Mouse (Mus musculus) forebrain, embryonic 13.5 days (tissue): ENCODE results near the gene Ywhab. TPM values are rescaled to one million over a fixed set of nuclear protein-coding genes. Genes with fewer than 3 reads are reported as not detected.

Source experiments
- ATAC-seq: fragments of 200-750 bp; cut with Nextera tagmentation; 2 replicates; pipeline ENCODE4 v1.8.0; 2017
- H3K27ac ChIP-seq: fragments of 300-500 bp; sonication (generic); 2 replicates; pipeline ENCODE4 v1.5.1; 2015; ENCODE audit warnings: inconsistent platforms, mild to moderate bottlenecking, moderate library complexity
- H3K27me3 ChIP-seq: fragments of 300-500 bp; sonication (generic); 2 replicates; pipeline ENCODE4 v1.6.1; 2015; ENCODE audit warnings: mild to moderate bottlenecking, inconsistent platforms
- H3K36me3 ChIP-seq: fragments of 300-500 bp; sonication (generic); 2 replicates; pipeline ENCODE4 v1.6.1; 2015; ENCODE audit warnings: mild to moderate bottlenecking, inconsistent platforms; ENCODE audit not compliant: poor library complexity, severe bottlenecking
- H3K4me1 ChIP-seq: fragments of 300-500 bp; sonication (generic); 2 replicates; pipeline ENCODE4 v1.6.1; 2015; ENCODE audit warnings: inconsistent platforms
- H3K4me2 ChIP-seq: fragments of 300-500 bp; sonication (generic); 2 replicates; pipeline ENCODE4 v1.6.1; 2015; ENCODE audit warnings: inconsistent platforms, mild to moderate bottlenecking, moderate library complexity
- H3K4me3 ChIP-seq: fragments of 300-500 bp; sonication (generic); 2 replicates; pipeline ENCODE4 v1.5.1; 2015; ENCODE audit warnings: mild to moderate bottlenecking, inconsistent platforms
- H3K9ac ChIP-seq: fragments of 300-500 bp; sonication (generic); 2 replicates; pipeline ENCODE4 v1.6.1; 2015; ENCODE audit warnings: mild to moderate bottlenecking, inconsistent platforms
- H3K9me3 ChIP-seq: fragments of 300-500 bp; sonication (generic); replicated peaks from 2 replicates; pipeline ENCODE4 v1.6.1; 2016; ENCODE audit warnings: inconsistent platforms
- WGBS: fragments of 180-500 bp; shearing (Covaris S2); methylation state at CpG from one replicate; pipeline ENCODE4 v1.1.7; 2015; 5-methylcytosine and 5-hydroxymethylcytosine counted together
- polyA plus RNA-seq: library from polyadenylated mRNA; unstranded; fragments of >200 nt; fragmentation: Nextera tagmentation; extraction: Ambion mirVana; gene quantifications from 2 replicates; pipeline ENCODE4 v1.2.1, GENCODE M21; 2015

The Ywhab gene
- polyA plus RNA-seq, 1 experiment from 2014 or later: 361 TPM

DNA sequence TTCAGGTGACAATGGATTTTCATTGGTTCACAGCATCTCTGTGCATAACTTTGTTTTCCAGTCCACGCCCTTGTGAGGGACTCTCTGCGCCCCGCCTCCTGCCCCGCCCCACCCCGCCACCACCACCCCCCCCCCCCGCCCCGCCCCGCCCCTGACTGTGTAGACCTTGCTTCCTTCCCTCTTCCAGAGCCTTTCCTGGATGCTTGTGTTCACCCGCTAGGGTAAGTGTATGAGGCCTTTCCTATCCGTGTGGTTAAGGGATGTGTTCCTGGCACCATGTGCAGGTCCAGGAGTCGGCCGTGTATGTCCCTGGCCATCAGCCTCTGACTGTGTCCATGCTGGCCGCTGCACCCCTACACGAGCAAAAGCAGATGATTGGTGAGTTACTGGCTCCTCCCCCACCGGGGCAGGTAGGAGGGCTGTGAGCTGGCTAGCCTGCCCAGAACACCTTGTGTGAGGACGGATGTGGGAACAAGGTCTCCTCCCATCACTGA, 52.5 kb downstream of the Ywhab start:
- peak overlapping the region; percentile 56 for H3K4me2 ChIP-seq
- H3K27ac ChIP-seq: no peak overlapping the region
- WGBS: under 1% methylated on average over 11 of the region's 16 CpGs
- H3K9me3 ChIP-seq: no peaks in the 10 kb centered on the region
- ATAC-seq: peak; percentile 51; the same call in 1 of the 2 replicates
- H3K9ac ChIP-seq: peak overlapping the region; percentile 48; the same call in 1 of the 2 replicates
- H3K4me3 ChIP-seq: peak overlapping the region; percentile 25
- no peaks in the 10 kb centered on the region for H3K27me3 ChIP-seq
- H3K36me3 ChIP-seq: peaks cover 17% of the 10 kb centered on the region
- 0 out of 2 replicates have a peak, but pooled peaks cover 2% of the 10 kb centered on the region for H3K4me1 ChIP-seq

DNA sequence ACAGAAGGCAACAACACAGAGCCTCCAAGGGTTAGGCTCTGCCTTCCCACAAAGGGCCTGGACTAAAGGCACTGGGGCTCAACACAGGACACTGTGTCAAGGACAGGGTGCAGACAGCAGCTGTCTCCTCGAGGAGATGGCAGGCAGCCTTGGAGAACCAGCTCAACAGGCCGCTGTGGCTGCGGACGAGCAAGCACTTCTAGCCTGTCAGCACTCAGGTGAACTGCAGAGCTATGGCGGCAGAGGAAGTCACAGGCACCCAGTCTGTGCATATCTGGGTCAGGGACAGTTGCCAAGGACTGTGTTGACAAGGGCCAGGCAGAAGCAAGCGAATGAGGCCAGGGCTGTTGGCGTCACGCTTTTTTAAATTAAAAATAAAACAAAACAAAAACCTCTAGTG, 59.0 kb downstream of the Ywhab start:
- H3K27me3 ChIP-seq: no peaks in the 10 kb centered on the region
- ATAC-seq: no peak
- no peak overlapping the region for H3K27ac ChIP-seq
- H3K4me2 ChIP-seq: no peak overlapping the region
- no peak overlapping the region for H3K4me3 ChIP-seq
- 94% methylated on average over 8 of the region's 8 CpGs for WGBS
- no peak overlapping the region for H3K9ac ChIP-seq
- H3K9me3 ChIP-seq: no peaks in the 10 kb centered on the region
- peaks cover 76% of the 10 kb centered on the region for H3K36me3 ChIP-seq
- no peaks in the 10 kb centered on the region for H3K4me1 ChIP-seq

DNA sequence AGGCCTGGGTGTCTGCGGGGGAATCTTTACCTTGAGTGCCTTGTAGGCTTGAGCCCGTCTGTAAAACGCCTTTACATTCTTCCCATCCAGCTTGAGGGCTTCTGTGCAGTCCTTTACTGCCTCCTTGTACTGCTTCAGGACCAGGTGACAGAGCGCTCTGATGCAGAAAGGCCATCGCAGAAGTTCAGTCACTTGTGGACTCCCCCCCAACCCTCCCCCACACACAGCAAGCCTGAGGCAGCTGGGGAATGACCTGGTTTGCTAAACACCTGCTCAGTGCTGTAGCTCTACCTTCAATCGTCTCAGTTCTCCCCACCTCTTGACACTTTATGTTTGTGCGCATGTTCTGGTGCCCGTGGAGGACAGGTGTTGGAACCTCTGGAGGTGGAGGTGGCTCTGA, 59.9 kb downstream of the Ywhab start:
- no peak overlapping the region for H3K4me2 ChIP-seq
- H3K4me1 ChIP-seq: no peaks in the 10 kb centered on the region
- 97% methylated on average over 8 of the region's 8 CpGs for WGBS
- no peak overlapping the region for H3K4me3 ChIP-seq
- peaks cover 85% of the 10 kb centered on the region for H3K36me3 ChIP-seq
- no peaks in the 10 kb centered on the region for H3K9me3 ChIP-seq
- ATAC-seq: no peak
- H3K9ac ChIP-seq: no peak overlapping the region
- no peak overlapping the region for H3K27ac ChIP-seq
- H3K27me3 ChIP-seq: no peaks in the 10 kb centered on the region

DNA sequence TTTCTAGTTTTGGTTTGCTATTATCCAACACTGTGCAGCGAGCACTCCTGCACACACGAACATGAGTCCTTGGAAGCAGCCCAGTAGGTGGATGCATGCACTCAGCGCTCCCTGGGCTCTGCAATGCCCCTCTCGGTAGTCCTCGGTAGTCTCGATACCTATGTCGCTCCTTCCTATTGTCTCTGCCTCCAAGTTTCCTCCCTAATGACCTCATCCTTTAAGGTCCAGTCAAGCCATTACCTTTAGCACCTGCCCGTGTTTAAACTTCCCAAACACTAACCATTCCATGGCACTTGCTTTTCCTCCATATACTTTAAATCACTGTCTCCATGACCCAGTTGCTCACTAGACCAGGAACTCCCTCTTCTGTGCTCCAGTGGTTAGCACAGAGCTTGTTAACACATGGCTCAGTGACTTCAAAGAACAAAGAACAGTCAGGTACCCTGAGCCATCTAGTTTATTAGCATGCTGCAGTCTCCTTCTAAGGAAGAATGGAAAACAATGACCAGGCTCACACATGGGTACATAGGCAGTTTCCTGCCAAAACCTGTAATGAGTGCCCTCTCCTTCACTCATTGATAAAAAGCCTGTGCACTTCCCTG, 65.0 kb downstream of the Ywhab start:
- H3K4me1 ChIP-seq: no peaks in the 10 kb centered on the region
- H3K27me3 ChIP-seq: no peaks in the 10 kb centered on the region
- no peak overlapping the region for H3K4me2 ChIP-seq
- 87% methylated on average over 8 of the region's 8 CpGs for WGBS
- peaks cover 92% of the 10 kb centered on the region for H3K36me3 ChIP-seq
- H3K9me3 ChIP-seq: no peaks in the 10 kb centered on the region
- H3K4me3 ChIP-seq: no peak overlapping the region
- ATAC-seq: no peak
- H3K9ac ChIP-seq: no peak overlapping the region
- no peak overlapping the region for H3K27ac ChIP-seq

Other genes starting within 250 kb of the Ywhab start
- 6.6 and 7.3 TPM in 2 replicates for gene Ada, start 244.7 kb upstream of the Ywhab start, polyA plus RNA-seq
- gene Ccn5, start 174.1 kb upstream of the Ywhab start, polyA plus RNA-seq: 0.25 and 0.26 TPM in 2 replicates
- gene Kcnk15, start 141.3 kb upstream of the Ywhab start, polyA plus RNA-seq: not detected in 2 replicates
- gene Rims4, start 76.3 kb upstream of the Ywhab start, polyA plus RNA-seq: 2.5 and 3.0 TPM in 2 replicates
- gene Pabpc1l, start 30.5 kb downstream of the Ywhab start, polyA plus RNA-seq: 1.3 and 1.4 TPM in 2 replicates
- gene Stk4, start 75.4 kb downstream of the Ywhab start, polyA plus RNA-seq: 25.6 and 30.8 TPM in 2 replicates
- 47.8 and 54.1 TPM in 2 replicates for gene Tomm34, start 76.2 kb downstream of the Ywhab start, polyA plus RNA-seq
- gene Kcns1, start 176.2 kb downstream of the Ywhab start, polyA plus RNA-seq: 0.14 TPM in 1 of 2 replicates, not detected in the other
- gene Wfdc5, start 187.8 kb downstream of the Ywhab start, polyA plus RNA-seq: not detected in 2 replicates
- gene Wfdc12, start 195.6 kb downstream of the Ywhab start, polyA plus RNA-seq: not detected in 2 replicates
- gene Wfdc15a, start 205.2 kb downstream of the Ywhab start, polyA plus RNA-seq: not detected in 2 replicates
- gene Wfdc15b, start 226.7 kb downstream of the Ywhab start, polyA plus RNA-seq: not detected in 2 replicates
- gene Svs2, start 243.5 kb downstream of the Ywhab start, polyA plus RNA-seq: not detected in 2 replicates